ENCODE assay signal across 8 mouse cellular contexts in genomic region chr2:118112846-118113479, GRCm38 (mm10). TPM values are rescaled to one million over a fixed set of nuclear protein-coding genes. Genes with fewer than 3 reads are reported as not detected.
DNase-seq lines count a peak whose midpoint lies in the region; ATAC-seq and TF ChIP-seq lines count a peak whose summit lies in the region.

No protein-coding gene starts in this region.

- H3K27me3 ChIP-seq in embryonic facial prominence, embryonic 15.5 days: 0 out of 2 replicates have a peak, but pooled peaks cover 3% of the 10 kb centered on the region
- no peaks in the 10 kb centered on the region for H3K27me3 ChIP-seq in intestine, embryonic 15.5 days (replicated peaks)
- H3K27me3 ChIP-seq in lung, postnatal 0 days (replicated peaks; ENCODE audit: insufficient read depth, low read length): no peaks in the 10 kb centered on the region

- ATAC-seq in embryonic facial prominence, embryonic 15.5 days (ENCODE audit: insufficient number of reproducible peaks, low FRiP score, low TSS enrichment, low read depth): no peak
- ATAC-seq in intestine, embryonic 15.5 days: peak; percentile 27
- no peak for ATAC-seq in lung, postnatal 0 days
- no peak for ATAC-seq in erythroblast, adult 5-6 weeks (replicated peaks; ENCODE audit: low FRiP score, poor library complexity, severe bottlenecking)
- ATAC-seq in activated CD4-positive, CD25-positive, alpha-beta regulatory T cell, adult 4 months: no peak

- 47% methylated on average over 21 of the region's 21 CpGs for WGBS in embryonic facial prominence, embryonic 15.5 days
- 47% methylated on average over 21 of the region's 21 CpGs for WGBS in intestine, embryonic 15.5 days
- 20% methylated on average over 21 of the region's 21 CpGs for WGBS in lung, postnatal 0 days

- peak overlapping the region; percentile 89; the same call in 1 of the 2 replicates for H3K27ac ChIP-seq in embryonic facial prominence, embryonic 15.5 days (replicated peaks)
- no peak overlapping the region for H3K27ac ChIP-seq in intestine, embryonic 15.5 days
- H3K27ac ChIP-seq in lung, postnatal 0 days (ENCODE audit: low read length): peak overlapping the region; percentile 87

- peaks cover 48% of the 10 kb centered on the region for H3K4me1 ChIP-seq in embryonic facial prominence, embryonic 15.5 days
- H3K4me1 ChIP-seq in intestine, embryonic 15.5 days (replicated peaks): peaks cover 14% of the 10 kb centered on the region
- H3K4me1 ChIP-seq in lung, postnatal 0 days (ENCODE audit: insufficient read depth, low read depth, low read length): peaks cover 7% of the 10 kb centered on the region

- H3K9me3 ChIP-seq in embryonic facial prominence, embryonic 15.5 days (replicated peaks): no peaks in the 10 kb centered on the region
- H3K9me3 ChIP-seq in intestine, embryonic 15.5 days: no peaks in the 10 kb centered on the region
- H3K9me3 ChIP-seq in lung, postnatal 0 days (ENCODE audit: low read length): no peaks in the 10 kb centered on the region

- peaks cover 29% of the 10 kb centered on the region for H3K36me3 ChIP-seq in embryonic facial prominence, embryonic 15.5 days
- 0 out of 2 replicates have a peak, but pooled peaks cover 2% of the 10 kb centered on the region for H3K36me3 ChIP-seq in intestine, embryonic 15.5 days
- peaks cover 18% of the 10 kb centered on the region for H3K36me3 ChIP-seq in lung, postnatal 0 days (ENCODE audit: insufficient read depth, low read length)

- H3K4me3 ChIP-seq in embryonic facial prominence, embryonic 15.5 days (replicated peaks): peak overlapping the region; percentile 66
- peak overlapping the region; percentile 55 for H3K4me3 ChIP-seq in intestine, embryonic 15.5 days (replicated peaks)
- peak overlapping the region; percentile 68 for H3K4me3 ChIP-seq in lung, postnatal 0 days (ENCODE audit: low read depth, low read length)

- H3K4me2 ChIP-seq in embryonic facial prominence, embryonic 15.5 days (replicated peaks): peak overlapping the region; percentile 93
- peak overlapping the region; percentile 91 for H3K4me2 ChIP-seq in intestine, embryonic 15.5 days (replicated peaks)
- peak overlapping the region; percentile 81 for H3K4me2 ChIP-seq in lung, postnatal 0 days (replicated peaks; ENCODE audit: low read depth, low read length)

- H3K9ac ChIP-seq in embryonic facial prominence, embryonic 15.5 days: peak overlapping the region; percentile 31
- peak overlapping the region; percentile 29 for H3K9ac ChIP-seq in intestine, embryonic 15.5 days
- H3K9ac ChIP-seq in lung, postnatal 0 days (replicated peaks; ENCODE audit: low read depth): peak overlapping the region; percentile 73

- peak; percentile 63 for DNase-seq in 3T3-L1 (ENCODE audit: low read depth, low spot score)
- peak; percentile 46 for DNase-seq in lung, postnatal 0 days (ENCODE audit: low spot score)
- DNase-seq in retina, embryonic 14.5 days (ENCODE audit: low spot score): no peak
- no peak for DNase-seq in spleen, postnatal 10 days (ENCODE audit: low spot score in 2 of 2)

- no peak for TF ChIP-seq EP300 in lung, postnatal 0 days (IDR thresholded peaks at IDR 0.05)

- TF ChIP-seq CTCF in lung, postnatal 0 days (IDR thresholded peaks at IDR 0.05): no peak

RNA-seq across cellular contexts. Expression of gene Thbs1, which starts 1.3 kb away (rescaled TPM):
- polyA plus RNA-seq in embryonic facial prominence, embryonic 15.5 days (2015; fragmentation: Nextera tagmentation; extraction: Ambion mirVana): 66.6 and 69.1 TPM in 2 replicates
- 21.6 and 23.6 TPM in 2 replicates for polyA plus RNA-seq in intestine, embryonic 15.5 days (2015; fragmentation: Nextera tagmentation; extraction: Ambion mirVana)
- 50.8 and 57.5 TPM in 2 replicates for polyA plus RNA-seq in lung, postnatal 0 days (2015; fragmentation: Nextera tagmentation; extraction: Ambion mirVana)
- total RNA-seq in erythroblast, adult 5-6 weeks (2015; ENCODE audit: low replicate concordance): 5.0 and 8.1 TPM in 2 replicates
- 3.6 and 4.7 TPM in 2 replicates for total RNA-seq in erythroblast, adult 5-6 weeks (2017; ENCODE audit: low replicate concordance)
- polyA plus RNA-seq in activated CD4-positive, CD25-positive, alpha-beta regulatory T cell, adult 4 months (2017; shearing (Covaris generic)): not detected

Comparison
In these comparisons a context has a peak if more than half of its experiments do, and no peak if none do; other contexts are left out.
1. DNase-seq: peak in 3T3-L1 (single experiment) and lung, postnatal 0 days (single experiment); none in retina, embryonic 14.5 days (single experiment) and spleen, postnatal 10 days (0 of 2).
2. RNA of gene Thbs1, which starts 1.3 kb away (polyA plus RNA-seq): 66.6 to 69.1 TPM in embryonic facial prominence, embryonic 15.5 days, 50.8 to 57.5 TPM in lung, postnatal 0 days and 21.6 to 23.6 TPM in intestine, embryonic 15.5 days; not detected in activated CD4-positive, CD25-positive, alpha-beta regulatory T cell, adult 4 months; every median in the first group is over 10 times any median in the second.
3. Peak in every context shown above with its lines, with median percentiles within 50 percentile points of each other: H3K4me2 ChIP-seq, H3K4me3 ChIP-seq and H3K9ac ChIP-seq.